In the genomic region with DNA sequence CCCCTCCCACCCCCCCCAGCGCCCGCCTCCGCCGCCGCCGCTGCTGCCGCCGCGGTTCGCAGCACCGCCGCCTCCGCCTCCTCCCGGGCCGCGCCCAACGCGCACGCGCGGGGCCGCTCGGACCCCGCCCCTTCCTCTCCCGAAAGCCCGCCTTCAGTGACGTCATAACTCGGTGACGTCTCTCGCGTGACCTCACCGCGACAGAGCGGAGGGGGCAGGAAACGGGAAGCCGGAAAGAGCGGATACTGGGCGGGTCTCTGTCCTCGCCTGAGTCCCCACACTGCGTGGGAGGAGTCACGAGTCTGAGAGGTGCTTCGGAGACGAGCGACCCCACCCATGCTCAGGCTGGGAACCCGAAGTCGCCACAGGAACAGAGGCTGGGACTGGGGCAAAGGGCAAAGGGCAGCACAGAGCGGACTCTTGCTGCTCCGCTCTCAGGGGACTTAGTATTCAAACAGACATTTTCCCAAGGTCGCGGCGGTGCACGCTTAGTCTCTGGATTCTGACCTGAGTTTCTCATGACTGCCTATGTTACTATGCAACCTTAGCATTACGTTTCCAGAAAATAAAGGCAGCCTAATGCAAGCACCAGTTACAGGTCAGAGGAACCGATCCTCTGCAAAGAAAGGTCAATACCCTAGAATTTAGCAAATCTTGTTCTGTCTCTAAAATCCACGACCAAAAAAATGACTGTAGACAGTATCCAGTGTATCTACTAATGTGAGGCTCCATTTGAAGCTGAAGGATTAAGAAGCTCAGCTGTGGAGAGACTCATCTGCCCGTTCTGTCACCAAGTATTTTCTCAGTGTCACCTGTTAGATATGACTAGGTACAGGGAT, we compare ENCODE assay signal across 7 mouse cellular contexts. TPM values are rescaled to one million over a fixed set of nuclear protein-coding genes. Genes with fewer than 3 reads are reported as not detected.
DNase-seq lines count a peak whose midpoint lies in the region; ATAC-seq lines count a peak whose summit lies in the region.

TSS of gene D17Wsu92e (minus strand) at position 81 of the 839 bp plus-strand sequence.

- H3K4me3 ChIP-seq in embryonic facial prominence, embryonic 11.5 days (ENCODE audit: low read depth, low read length), result peak within 1 kb of the TSS; percentile 97
- peak within 1 kb of the TSS; percentile 100 for H3K4me3 ChIP-seq in limb, embryonic 10.5 days
- peak within 1 kb of the TSS; percentile 100 for H3K4me3 ChIP-seq in midbrain, embryonic 13.5 days (replicated peaks)

- H3K9me3 ChIP-seq in embryonic facial prominence, embryonic 11.5 days (replicated peaks; ENCODE audit: control insufficient read depth, low read length), result no peaks in the 10 kb centered on the region
- H3K9me3 ChIP-seq in limb, embryonic 10.5 days (replicated peaks), result no peaks in the 10 kb centered on the region
- no peaks in the 10 kb centered on the region for H3K9me3 ChIP-seq in midbrain, embryonic 13.5 days

- H3K27ac ChIP-seq in embryonic facial prominence, embryonic 11.5 days (replicated peaks; ENCODE audit: low read depth, low read length), result peak within 1 kb of the TSS; percentile 59
- peak within 1 kb of the TSS; percentile 92 for H3K27ac ChIP-seq in limb, embryonic 10.5 days
- peak within 1 kb of the TSS; percentile 87 for H3K27ac ChIP-seq in midbrain, embryonic 13.5 days

- peak; percentile 99 for DNase-seq in adrenal gland, postnatal 14 days
- DNase-seq in embryonic facial prominence, embryonic 11.5 days (ENCODE audit: low spot score), result peak; percentile 98
- DNase-seq in kidney, adult 11 months, result peak; percentile 97
- peak; percentile 100 for DNase-seq in limb, embryonic 10.5 days (ENCODE audit: low spot score)
- DNase-seq in spleen, adult 12 weeks (ENCODE audit: low spot score), result peak; percentile 96

- peak within 1 kb of the TSS; percentile 93 for H3K9ac ChIP-seq in embryonic facial prominence, embryonic 11.5 days (replicated peaks; ENCODE audit: low read length)
- peak within 1 kb of the TSS; percentile 97 for H3K9ac ChIP-seq in midbrain, embryonic 13.5 days (replicated peaks)

- H3K36me3 ChIP-seq in embryonic facial prominence, embryonic 11.5 days (replicated peaks; ENCODE audit: control insufficient read depth, insufficient read depth, low read depth, low read length), result no peaks in the 10 kb centered on the region
- H3K36me3 ChIP-seq in limb, embryonic 10.5 days, result peaks cover 3% of the 10 kb centered on the region; the same call in 1 of the 2 replicates
- H3K36me3 ChIP-seq in midbrain, embryonic 13.5 days, result no peaks in the 10 kb centered on the region

- H3K27me3 ChIP-seq in embryonic facial prominence, embryonic 11.5 days (ENCODE audit: control insufficient read depth, insufficient read depth, low read length), result no peaks in the 10 kb centered on the region
- H3K27me3 ChIP-seq in limb, embryonic 10.5 days (ENCODE audit: low read depth, poor library complexity, severe bottlenecking), result no peaks in the 10 kb centered on the region
- no peaks in the 10 kb centered on the region for H3K27me3 ChIP-seq in midbrain, embryonic 13.5 days

- ATAC-seq in embryonic facial prominence, embryonic 11.5 days (replicated peaks; ENCODE audit: insufficient number of reproducible peaks, low FRiP score, low TSS enrichment, low read depth), result peak; percentile 94
- ATAC-seq in granulocyte monocyte progenitor cell, adult 5-6 weeks (replicated peaks; ENCODE audit: poor library complexity, severe bottlenecking), result peak; percentile 89
- peak; percentile 97 for ATAC-seq in midbrain, embryonic 13.5 days

- no peaks in the 10 kb centered on the region for H3K4me1 ChIP-seq in embryonic facial prominence, embryonic 11.5 days (ENCODE audit: control insufficient read depth, insufficient read depth, low read length)
- H3K4me1 ChIP-seq in limb, embryonic 10.5 days, result peaks cover 38% of the 10 kb centered on the region
- peaks cover 32% of the 10 kb centered on the region for H3K4me1 ChIP-seq in midbrain, embryonic 13.5 days (replicated peaks)

- peak within 1 kb of the TSS; percentile 85 for H3K4me2 ChIP-seq in embryonic facial prominence, embryonic 11.5 days (ENCODE audit: low read depth, low read length)
- H3K4me2 ChIP-seq in midbrain, embryonic 13.5 days (replicated peaks), result peak within 1 kb of the TSS; percentile 86

- WGBS in embryonic facial prominence, embryonic 11.5 days, result 3% methylated on average over 29 of the region's 56 CpGs
- 2% methylated on average over 49 of the region's 56 CpGs for WGBS in limb, embryonic 10.5 days
- WGBS in midbrain, embryonic 13.5 days, result 4% methylated on average over 30 of the region's 56 CpGs

RNA-seq across cellular contexts. Expression of gene D17Wsu92e, which starts in this region (rescaled TPM):
- 142 and 151 TPM in 2 replicates for total RNA-seq in adrenal gland, postnatal 14 days (2021)
- 12.4 and 12.7 TPM in 2 replicates for polyA plus RNA-seq in embryonic facial prominence, embryonic 11.5 days (2014; fragmentation: Nextera tagmentation; extraction: Ambion mirVana)
- total RNA-seq in granulocyte monocyte progenitor cell, adult 5-6 weeks (2014; fragmentation: Nextera tagmentation), result 47.9 and 51.2 TPM in 2 replicates
- total RNA-seq in granulocyte monocyte progenitor cell, adult 5-6 weeks (2017), result 46.3 and 50.6 TPM in 2 replicates
- polyA plus RNA-seq in limb, embryonic 10.5 days (2016; fragmentation: Nextera tagmentation; extraction: Ambion mirVana), result 15.3 and 17.6 TPM in 2 replicates
- 9.6 and 9.7 TPM in 2 replicates for polyA plus RNA-seq in midbrain, embryonic 13.5 days (2015; fragmentation: Nextera tagmentation; extraction: Ambion mirVana)

Comparison
In these comparisons a context has a peak if more than half of its experiments do, and no peak if none do; other contexts are left out.
1. Peak in every context shown above with its lines: DNase-seq, ATAC-seq, H3K4me3 ChIP-seq and H3K27ac ChIP-seq.